Mouse (Mus musculus) layer of hippocampus, adult 9-10 months (tissue): ENCODE measurements around the gene Fkbp14.

Experiments used
- DNase-seq: peaks from one replicate; pipeline ENCODE4 v3.0.0; 2022; ENCODE audit warnings: low spot score

Fkbp14 gene

GRCm38 (mm10) chr6:54597208-54597607 is at the start of gene Fkbp14:
Gene Fkbp14, minus strand, starts transcription at chr6:54597308.
- no peak for DNase-seq

- DNase-seq, result no peak
Observed at GRCm38 (mm10) chr6:54643181-54643580, 46.1 kb upstream of the Fkbp14 start.

GRCm38 (mm10) chr6:54641953-54642352 is 44.8 kb upstream of the Fkbp14 start:
- DNase-seq, result no peak

- DNase-seq, result no peak
Observed at GRCm38 (mm10) chr6:54639877-54640276, 42.8 kb upstream of the Fkbp14 start.

GRCm38 (mm10) chr6:54631462-54631861 is 34.4 kb upstream of the Fkbp14 start:
- DNase-seq, result peak; percentile 24

- no peak for DNase-seq
Observed at GRCm38 (mm10) chr6:54629734-54630133, 32.6 kb upstream of the Fkbp14 start.

GRCm38 (mm10) chr6:54628381-54628780 is 31.3 kb upstream of the Fkbp14 start:
- no peak for DNase-seq

GRCm38 (mm10) chr6:54620357-54620756 is 23.2 kb upstream of the Fkbp14 start:
- DNase-seq, result no peak

GRCm38 (mm10) chr6:54619530-54619929 is 22.4 kb upstream of the Fkbp14 start:
- DNase-seq, result no peak

- no peak for DNase-seq
Observed at GRCm38 (mm10) chr6:54617363-54617762, 20.3 kb upstream of the Fkbp14 start.

GRCm38 (mm10) chr6:54606241-54606640 is 9.1 kb upstream of the Fkbp14 start:
- no peak for DNase-seq

- DNase-seq, result no peak
Observed at GRCm38 (mm10) chr6:54604001-54604715, 7.0 kb upstream of the Fkbp14 start.

GRCm38 (mm10) chr6:54602891-54603290 is 5.8 kb upstream of the Fkbp14 start:
- no peak for DNase-seq

GRCm38 (mm10) chr6:54600681-54601347 is 3.7 kb upstream of the Fkbp14 start:
- no peak for DNase-seq

- no peak for DNase-seq
Observed at GRCm38 (mm10) chr6:54597711-54598110, 603 bp upstream of the Fkbp14 start.

- no peak for DNase-seq
Observed at GRCm38 (mm10) chr6:54595330-54595878, 1.7 kb downstream of the Fkbp14 start.

GRCm38 (mm10) chr6:54594469-54595329 is 2.4 kb downstream of the Fkbp14 start, which contains the start of gene Plekha8:
Gene Plekha8, plus strand, starts transcription at chr6:54595111.
- peak; percentile 66 for DNase-seq

- DNase-seq, result no peak
Observed at GRCm38 (mm10) chr6:54593766-54594468, 3.2 kb downstream of the Fkbp14 start.

GRCm38 (mm10) chr6:54592938-54593535 is 4.1 kb downstream of the Fkbp14 start:
- DNase-seq, result peak; percentile 92

- DNase-seq, result no peak
Observed at GRCm38 (mm10) chr6:54591778-54592177, 5.3 kb downstream of the Fkbp14 start.

GRCm38 (mm10) chr6:54590691-54591090 is 6.4 kb downstream of the Fkbp14 start:
- no peak for DNase-seq
